Mouse (Mus musculus): ENCODE measurements around the gene Pcna. TPM values are rescaled to one million over a fixed set of nuclear protein-coding genes. Genes with fewer than 3 reads are reported as not detected.

Pcna gene
- total RNA-seq, 2 experiments from 2014 or later: 78.2 to 87.8 TPM

DNA sequence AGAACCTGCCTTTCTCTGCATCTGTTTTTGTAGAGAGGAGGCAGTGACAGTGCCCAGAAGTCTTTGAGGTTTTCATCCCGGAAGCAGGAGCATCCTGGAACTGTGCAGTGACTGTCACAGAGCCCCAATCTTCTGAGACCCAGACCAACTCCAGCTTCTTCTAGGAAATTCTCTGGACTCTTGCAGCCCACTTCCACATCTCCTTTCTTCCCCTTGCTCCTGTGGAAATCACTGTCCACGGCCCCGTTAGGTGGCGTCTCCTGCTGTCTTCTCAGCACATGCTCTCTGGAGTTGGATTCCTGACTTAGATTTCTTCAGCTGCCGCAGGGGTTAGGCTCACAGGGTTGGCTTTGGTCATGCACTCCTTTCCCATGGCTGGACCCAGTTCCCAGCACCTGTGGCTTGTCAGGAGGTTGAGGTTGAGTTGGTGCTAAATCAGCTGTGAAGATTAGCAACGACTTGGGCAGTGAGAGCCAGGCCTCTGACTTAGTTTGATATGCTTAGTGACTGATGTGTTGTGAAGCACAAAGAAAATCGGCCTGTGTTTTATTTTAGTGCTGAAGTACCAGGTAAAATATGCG lies 25.2 kb upstream of the Pcna start:
- intact Hi-C loops (cut with DNase I): no loop called here

GRCm38 (mm10) chr2:132276249-132276648 lies 23.1 kb upstream of the Pcna start:
- no peak for DNase-seq
- intact Hi-C loops (cut with DNase I): no loop called here

More for the DNA sequence above, 25.2 kb upstream of the Pcna start:
- no peak for DNase-seq

- no peak for DNase-seq
- intact Hi-C loops (cut with DNase I): no loop called here
These were observed 22.4 kb upstream of the Pcna start for GRCm38 (mm10) chr2:132275527-132275926.

DNA sequence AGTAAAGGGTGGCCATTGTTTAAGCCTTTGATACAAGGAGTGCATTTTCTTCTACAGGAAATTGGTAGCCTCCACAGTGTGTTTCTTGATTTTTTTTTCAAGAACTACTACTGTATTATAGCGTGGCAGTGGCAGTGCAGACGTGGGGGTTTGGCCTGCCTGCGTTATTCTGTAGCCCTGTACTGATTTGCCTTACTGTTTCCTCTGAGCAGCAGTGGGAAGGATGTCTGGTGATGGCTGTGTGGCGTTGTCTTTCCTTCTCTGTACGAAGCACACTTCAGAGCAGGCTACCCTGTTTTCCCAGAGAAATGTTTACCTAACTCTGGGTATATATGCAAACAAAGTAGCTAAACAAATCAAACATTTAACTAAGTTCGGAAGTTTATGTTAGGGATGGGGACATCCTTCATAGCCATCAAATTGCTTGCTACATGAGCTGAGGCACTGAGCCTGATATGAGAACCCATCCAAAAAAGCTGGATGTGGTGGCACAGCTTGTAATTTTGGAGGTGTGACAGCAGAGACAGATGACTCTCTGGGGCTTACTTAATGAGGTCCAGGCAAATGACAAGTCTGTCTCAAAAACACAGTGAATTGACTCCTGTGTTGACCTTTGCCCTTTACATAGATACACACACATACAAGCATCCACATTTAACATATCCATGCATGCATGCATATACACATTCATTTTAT lies 19.7 kb upstream of the Pcna start:
- DNase-seq: no peak
- intact Hi-C loops (cut with DNase I): no loop called here

- intact Hi-C loops (cut with DNase I): no loop called here
- peak in 1 of 2 experiments; percentile 46 for DNase-seq
These were observed 17.3 kb upstream of the Pcna start for GRCm38 (mm10) chr2:132270331-132270951.

GRCm38 (mm10) chr2:132269217-132269616 lies 16.1 kb upstream of the Pcna start:
- intact Hi-C loops (cut with DNase I): no loop called here
- no peak for DNase-seq

DNA sequence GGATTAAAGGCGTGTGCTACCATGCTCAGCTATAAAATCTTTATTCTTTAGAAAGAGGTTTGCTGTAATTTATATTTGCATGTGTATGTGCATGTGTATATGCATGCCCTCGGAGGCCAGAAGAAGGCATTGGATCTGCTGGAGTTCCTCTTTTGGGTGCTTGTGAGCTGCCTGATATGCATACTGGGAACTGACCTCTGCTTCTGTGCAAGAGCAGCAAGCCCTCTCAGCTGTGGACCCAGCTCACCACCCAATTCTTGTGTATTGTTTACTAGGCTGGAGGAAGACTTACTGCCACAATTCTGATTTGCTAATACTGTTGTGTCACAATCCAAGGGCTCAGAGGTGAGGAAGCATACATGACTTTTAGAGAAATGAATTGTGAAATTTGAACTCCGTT lies 13.0 kb upstream of the Pcna start:
- intact Hi-C loops (cut with DNase I): no loop called here
- no peak for DNase-seq

GRCm38 (mm10) chr2:132265196-132265595 lies 12.1 kb upstream of the Pcna start:
- intact Hi-C loops (cut with DNase I): loop anchor here (2.0 kb wide), 1 partner anchor 16 kb away; no protein-coding TSS in a partner anchor
- no peak for DNase-seq

GRCm38 (mm10) chr2:132264266-132264710 lies 11.2 kb upstream of the Pcna start:
- intact Hi-C loops (cut with DNase I): loop anchor here (2.0 to 5.0 kb wide), 2 partner anchors 17 to 123 kb away; partner anchors contain the start of gene Prokr2
- no peak for DNase-seq

- intact Hi-C loops (cut with DNase I): loop anchor here (2.0 to 5.0 kb wide), 5 partner anchors 17 to 221 kb away; partner anchors contain the start of gene Prokr2
- peak; percentile 42 to 53 for DNase-seq
These were observed 10.5 kb upstream of the Pcna start for GRCm38 (mm10) chr2:132263421-132264265.

DNA sequence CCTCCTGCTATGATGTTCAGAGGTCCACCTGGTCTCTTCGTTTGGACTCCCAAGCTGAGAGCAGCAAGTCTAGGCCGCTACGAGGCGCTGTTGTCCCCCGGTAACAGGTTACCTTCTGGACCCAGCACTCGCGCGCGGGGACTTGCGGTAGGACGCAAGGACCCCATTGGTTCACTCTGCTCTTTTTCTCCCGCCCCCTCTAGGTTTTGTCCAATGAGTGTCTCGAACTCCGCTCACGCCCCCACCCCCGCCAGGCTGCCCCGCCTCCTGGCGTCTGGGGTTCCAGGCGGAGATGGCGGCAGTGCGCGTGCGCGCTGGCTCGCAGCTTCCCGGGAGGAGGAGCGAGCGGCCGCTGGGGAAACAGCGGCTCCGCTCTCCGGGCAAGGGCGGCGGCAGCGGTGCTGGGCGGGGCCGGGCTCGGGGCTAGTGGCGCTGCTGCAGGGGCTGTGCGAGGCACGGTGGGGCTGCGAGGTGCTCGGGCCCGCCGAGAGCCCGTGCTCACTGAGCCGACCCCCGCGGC lies 9.8 kb upstream of the Pcna start, which contains the start of gene Cds2:
Gene Cds2 (plus strand): TSS at position 270 of the 520 bp plus-strand sequence.
- intact Hi-C loops (cut with DNase I): loop anchor here (2.0 to 5.0 kb wide), 4 partner anchors 46 to 222 kb away; partner anchors contain the start of gene Prokr2
- peak; percentile 99 for DNase-seq

DNA sequence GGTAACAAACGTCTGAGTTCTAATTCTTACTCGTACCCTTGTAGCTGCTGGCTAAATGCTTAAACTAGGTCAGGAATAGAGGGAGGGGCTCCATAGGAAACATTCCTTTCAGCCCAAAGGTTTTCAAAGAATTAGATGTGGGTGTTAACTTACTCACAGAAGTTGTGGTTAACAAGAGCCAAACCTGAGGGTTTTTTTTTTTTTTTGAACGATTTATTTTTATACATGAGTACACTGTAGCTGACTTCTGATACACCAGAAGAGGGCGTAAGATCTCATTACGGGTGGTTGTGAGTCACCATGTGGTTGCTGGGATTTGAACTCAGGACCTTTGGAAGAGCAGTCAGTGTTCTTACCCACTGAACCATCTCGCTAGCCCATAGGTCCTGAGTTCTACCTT lies 9.1 kb upstream of the Pcna start:
- intact Hi-C loops (cut with DNase I): loop anchor here (2.0 to 5.0 kb wide), 4 partner anchors 47 to 223 kb away; partner anchors contain the start of gene Prokr2
- no peak for DNase-seq

GRCm38 (mm10) chr2:132260601-132261000 lies 7.5 kb upstream of the Pcna start:
- intact Hi-C loops (cut with DNase I): loop anchor here (5.0 kb wide), 1 partner anchor 127 kb away; the partner anchor contains the start of gene Prokr2
- no peak for DNase-seq

GRCm38 (mm10) chr2:132257350-132258068 lies 4.4 kb upstream of the Pcna start:
- intact Hi-C loops (cut with DNase I): no loop called here
- DNase-seq: no peak

DNA sequence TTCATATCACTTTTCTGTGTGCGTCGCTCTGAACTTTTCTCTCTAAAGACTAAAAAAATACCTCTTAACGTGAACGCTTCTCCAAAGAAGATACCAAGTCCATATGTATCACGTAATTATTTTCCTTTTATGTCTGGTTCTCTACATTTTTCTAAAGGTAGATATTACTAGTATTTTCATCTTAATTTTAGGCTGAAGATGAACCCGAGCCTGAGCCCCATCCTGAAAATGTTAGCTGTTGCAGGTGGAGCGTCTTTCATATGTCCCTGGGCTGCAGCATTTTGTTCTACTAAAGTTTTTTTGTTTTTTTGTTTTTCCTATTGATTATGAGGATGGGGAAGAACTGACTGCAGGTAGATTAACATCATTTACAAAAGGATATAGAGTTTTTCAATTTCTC lies 489 bp upstream of the Pcna start:
- DNase-seq: no peak
- intact Hi-C loops (cut with DNase I): no loop called here

DNA sequence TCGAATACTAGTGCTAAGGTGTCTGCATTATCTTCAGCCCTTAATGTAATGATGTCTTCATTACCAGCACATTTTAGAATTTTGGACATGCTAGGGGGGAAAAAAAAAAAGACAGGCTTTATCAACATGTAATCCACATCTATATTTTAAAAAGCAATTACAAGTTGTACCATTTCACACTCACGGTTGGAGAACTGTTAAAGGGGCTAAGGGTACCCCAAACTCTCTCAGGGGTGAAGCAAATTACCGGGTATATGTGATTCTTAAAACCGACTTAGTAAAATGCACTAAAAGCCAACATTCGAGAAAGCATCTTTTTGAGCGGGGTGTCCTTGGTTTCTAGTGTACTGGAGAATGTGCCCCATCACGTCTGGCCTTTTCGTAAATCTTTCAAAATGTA lies 1.2 kb downstream of the Pcna start:
- DNase-seq: no peak
- intact Hi-C loops (cut with DNase I): no loop called here

DNA sequence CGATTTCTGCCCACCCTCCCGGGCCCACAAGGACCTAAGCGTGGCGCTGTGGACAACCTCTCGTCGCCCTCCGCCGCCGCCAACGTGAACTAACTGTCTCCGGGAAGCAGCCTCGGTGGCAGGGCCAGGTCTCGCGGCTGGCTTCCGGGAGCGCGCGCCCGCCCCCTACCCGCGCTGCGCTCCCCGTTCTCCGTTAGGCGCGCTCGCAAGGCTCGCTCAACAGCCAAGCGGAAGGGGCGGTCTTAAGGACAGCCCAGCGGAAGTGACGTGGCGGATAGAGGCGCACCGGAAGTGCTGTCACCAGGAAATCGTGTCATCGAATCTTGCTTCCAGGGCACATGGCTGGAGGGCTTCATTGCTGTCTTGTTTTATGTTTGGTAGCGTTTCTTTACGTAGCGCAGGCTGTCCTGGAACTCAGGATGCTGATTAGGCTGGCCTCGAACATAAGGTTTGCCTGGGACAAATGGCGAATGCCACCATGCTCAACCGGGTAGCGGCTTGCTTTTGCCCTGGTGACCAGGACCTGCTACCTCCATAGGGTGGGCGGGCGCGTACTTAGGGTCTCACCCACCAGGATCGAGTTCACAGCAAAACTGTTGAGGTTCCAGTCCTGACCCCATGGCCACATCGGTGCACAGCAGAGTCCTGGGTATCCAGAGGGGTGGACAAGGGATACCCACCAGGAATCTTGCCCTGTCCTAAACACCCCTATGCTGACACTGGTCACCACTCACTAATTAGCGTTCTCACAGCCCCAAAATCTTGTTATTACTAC lies 5.4 kb downstream of the Pcna start, which contains the start of gene Tmem230:
Gene Tmem230 (minus strand): TSS at position 269 of the 775 bp plus-strand sequence.
- intact Hi-C loops (cut with DNase I): no loop called here
- peak; percentile 96 to 98 for DNase-seq

DNA sequence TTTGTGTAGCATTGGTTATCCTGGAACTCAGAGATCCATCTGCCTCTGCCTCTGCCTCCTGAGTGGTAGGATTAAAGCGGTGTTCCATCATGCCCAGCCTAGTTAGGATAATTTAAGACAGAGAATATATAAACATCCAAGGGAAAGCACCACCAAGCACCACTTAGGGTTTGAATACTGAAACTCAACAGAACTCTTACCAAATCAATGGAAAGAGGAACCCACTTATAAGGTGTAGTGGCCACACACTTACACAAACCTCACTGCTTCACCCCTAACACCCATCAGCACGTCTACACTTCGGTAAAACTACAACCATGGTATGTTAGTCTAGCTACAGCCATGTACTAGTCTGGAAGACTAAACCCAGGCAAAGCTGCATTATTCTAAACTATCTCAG lies 9.7 kb downstream of the Pcna start:
- no peak for DNase-seq
- intact Hi-C loops (cut with DNase I): loop anchor here (2.0 to 5.0 kb wide), 2 partner anchors 101 to 129 kb away; no protein-coding TSS in a partner anchor

Data from heart, postnatal 10 days (tissue).